Mouse (Mus musculus): ENCODE results near the gene Gm2897. TPM values are rescaled to one million over a fixed set of nuclear protein-coding genes. Genes with fewer than 3 reads are reported as not detected.

Gm2897 gene
- total and polyA plus RNA-seq, 3 experiments, result not detected

Other genes starting within 250 kb of the Gm2897 start
- not detected in 2 replicates for gene Gm2888, start 19.3 kb upstream of the Gm2897 start, total RNA-seq (2012; rRNA removed)
- not detected in 2 replicates for gene Gm2888, start 19.3 kb upstream of the Gm2897 start, total RNA-seq (2014; rRNA removed)
- gene Gm2888, start 19.3 kb upstream of the Gm2897 start, polyA plus RNA-seq (2012; ENCODE audit: insufficient read length, low read depth), result not detected in 2 replicates
- gene Gm10340, start 84.7 kb downstream of the Gm2897 start, total RNA-seq (2012; rRNA removed), result not detected in 2 replicates
- gene Gm10340, start 84.7 kb downstream of the Gm2897 start, total RNA-seq (2014; rRNA removed), result not detected in 2 replicates
- not detected in 2 replicates for gene Gm10340, start 84.7 kb downstream of the Gm2897 start, polyA plus RNA-seq (2012; ENCODE audit: insufficient read length, low read depth)
- not detected in 2 replicates for gene Gm5795, start 139.0 kb downstream of the Gm2897 start, total RNA-seq (2012; rRNA removed)
- gene Gm5795, start 139.0 kb downstream of the Gm2897 start, total RNA-seq (2014; rRNA removed), result not detected in 2 replicates
- gene Gm5795, start 139.0 kb downstream of the Gm2897 start, polyA plus RNA-seq (2012; ENCODE audit: insufficient read length, low read depth), result not detected in 2 replicates
- not detected in 2 replicates for gene D830030K20Rik, start 159.2 kb downstream of the Gm2897 start, total RNA-seq (2012; rRNA removed)
- not detected in 2 replicates for gene D830030K20Rik, start 159.2 kb downstream of the Gm2897 start, total RNA-seq (2014; rRNA removed)
- gene D830030K20Rik, start 159.2 kb downstream of the Gm2897 start, polyA plus RNA-seq (2012; ENCODE audit: insufficient read length, low read depth), result 0.29 TPM in 1 of 2 replicates, not detected in the other